Mouse (Mus musculus) embryonic fibroblast, embryonic 13.5 days (primary cell): ENCODE data around the gene Nid1.
"Not testable (repeated sequence)": the region's sequence is repeated elsewhere in the genome, so short reads cannot be mapped to it uniquely, and the experiment has no call there.

Experiments used
- CTCF ChIP-seq: IDR thresholded peaks from 2 replicates; pipeline ENCODE4 v1.5.1; 2011; ENCODE audit warnings: mild to moderate bottlenecking, control low read depth, low read length, moderate library complexity, borderline replicate concordance; ENCODE audit not compliant: insufficient read depth
- POLR2A ChIP-seq: IDR thresholded peaks from 2 replicates; pipeline ENCODE4 v1.6.1; 2011; ENCODE audit warnings: low read depth, mild to moderate bottlenecking, control low read depth, low read length, moderate library complexity

GRCm38 (mm10) chr13:13454249-13454648, 16.9 kb downstream of the Nid1 start:
- not testable (repeated sequence) for TF ChIP-seq POLR2A, CTCF
